Mouse (Mus musculus) c-Kit-negative CD71-positive TER-119-positive erythroid progenitor cells, embryonic 14.5 days (primary cell): ENCODE results near the gene Ccdc87.
A peak's percentile ranks its signal among the peaks of the same experiment; 100 is the strongest.

ENCODE experiments used
- DNase-seq: peaks from one replicate; pipeline ENCODE4 v3.0.0-alpha.2; 2013; ENCODE audit warnings: low read depth, low spot score

The Ccdc87 gene

DNA sequence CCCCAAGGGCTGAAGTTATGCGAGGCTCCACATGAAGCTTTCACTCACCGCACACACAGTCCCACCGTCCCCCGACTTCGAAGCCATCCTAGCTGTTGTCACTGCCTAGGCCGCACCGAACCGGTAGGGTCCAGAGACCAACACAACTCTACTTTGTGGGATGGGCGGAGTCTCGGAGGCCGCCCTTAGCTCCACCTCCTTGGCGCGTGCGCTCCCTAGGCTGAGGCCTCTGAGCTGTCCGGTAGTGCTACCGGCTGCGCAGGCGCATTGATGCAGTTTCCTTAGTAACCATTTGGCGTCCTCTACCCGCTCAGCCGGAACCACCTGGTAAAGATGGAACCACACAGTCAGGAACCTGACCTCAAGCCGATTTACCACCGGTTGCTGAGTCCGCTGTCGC, at the start of gene Ccdc87, which contains the start of gene Ccs:
Gene Ccdc87 (plus strand): TSS at position 218 of the 400 bp plus-strand sequence.
Gene Ccs (minus strand): TSS at position 184 of the 400 bp plus-strand sequence.
- peak; percentile 93 for DNase-seq

GRCm38 (mm10) chr19:4793281-4793830, 45.8 kb upstream of the Ccdc87 start:
- DNase-seq, result no peak

GRCm38 (mm10) chr19:4793831-4794422, 45.2 kb upstream of the Ccdc87 start, which contains the start of gene Rbm4:
TSS of gene Rbm4 (minus strand) at chr19:4793901.
- DNase-seq, result peak; percentile 100

- DNase-seq, result no peak
These were observed 43.2 kb upstream of the Ccdc87 start for GRCm38 (mm10) chr19:4795929-4796328.

DNA sequence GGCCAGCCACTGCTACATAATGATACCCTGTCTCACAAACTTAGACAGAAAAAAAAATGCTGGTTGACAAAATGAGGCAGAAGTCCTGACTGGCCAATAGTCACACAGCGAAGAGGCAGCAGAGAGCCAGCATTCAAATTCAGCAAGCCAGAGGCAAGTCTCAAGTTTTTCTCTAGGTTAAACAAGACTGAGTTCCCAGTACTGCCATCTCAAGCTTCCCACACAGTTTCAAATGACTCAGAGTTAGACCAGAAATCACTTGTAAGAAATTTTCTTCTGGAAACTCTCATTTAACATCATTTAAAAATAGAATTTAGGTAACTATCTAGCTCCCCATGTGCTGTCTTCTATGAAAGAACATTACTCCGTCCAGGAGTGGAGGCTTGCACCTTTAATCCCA, 41.3 kb upstream of the Ccdc87 start:
- no peak for DNase-seq

GRCm38 (mm10) chr19:4799083-4799482, 40.1 kb upstream of the Ccdc87 start:
- DNase-seq, result no peak

- no peak for DNase-seq
These were observed 36.5 kb upstream of the Ccdc87 start for GRCm38 (mm10) chr19:4802691-4803091.

DNA sequence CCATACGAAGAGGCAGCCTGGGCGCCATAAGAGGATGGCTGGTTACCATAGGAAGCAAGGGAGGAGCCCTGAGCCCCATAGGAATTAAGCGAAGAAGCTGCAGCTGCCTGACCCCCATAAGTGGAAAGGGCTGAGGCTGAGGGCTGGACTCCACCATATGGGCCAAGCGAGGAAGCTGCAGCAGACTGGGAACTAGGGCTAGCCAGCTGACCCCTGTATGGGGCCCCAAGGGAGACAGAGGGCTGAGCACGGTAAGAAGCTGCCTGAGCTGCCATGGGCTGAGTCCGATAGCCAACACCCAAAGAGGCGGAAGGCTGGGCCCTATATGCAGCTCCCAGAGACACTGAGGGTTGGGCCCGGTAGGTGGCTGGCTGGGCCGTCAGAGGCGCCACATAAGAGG, 35.9 kb upstream of the Ccdc87 start:
- no peak for DNase-seq

GRCm38 (mm10) chr19:4810309-4810708, 28.9 kb upstream of the Ccdc87 start:
- no peak for DNase-seq

DNA sequence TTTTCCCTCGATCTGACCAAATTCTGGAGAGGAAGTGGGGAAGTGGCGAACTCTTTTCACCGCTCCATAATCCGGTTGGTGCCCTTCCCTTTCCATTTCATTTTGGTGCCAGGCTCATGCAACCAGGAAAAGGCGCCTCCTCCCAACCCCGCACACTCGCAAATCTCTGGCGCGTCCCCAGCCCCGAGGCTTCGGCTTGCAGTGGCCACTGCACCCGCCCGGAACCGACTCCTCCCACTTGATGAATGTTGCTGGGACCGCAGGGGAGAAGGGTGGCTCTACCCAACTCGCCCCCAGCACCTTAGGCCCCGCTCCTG, 28.5 kb upstream of the Ccdc87 start:
- no peak for DNase-seq

DNA sequence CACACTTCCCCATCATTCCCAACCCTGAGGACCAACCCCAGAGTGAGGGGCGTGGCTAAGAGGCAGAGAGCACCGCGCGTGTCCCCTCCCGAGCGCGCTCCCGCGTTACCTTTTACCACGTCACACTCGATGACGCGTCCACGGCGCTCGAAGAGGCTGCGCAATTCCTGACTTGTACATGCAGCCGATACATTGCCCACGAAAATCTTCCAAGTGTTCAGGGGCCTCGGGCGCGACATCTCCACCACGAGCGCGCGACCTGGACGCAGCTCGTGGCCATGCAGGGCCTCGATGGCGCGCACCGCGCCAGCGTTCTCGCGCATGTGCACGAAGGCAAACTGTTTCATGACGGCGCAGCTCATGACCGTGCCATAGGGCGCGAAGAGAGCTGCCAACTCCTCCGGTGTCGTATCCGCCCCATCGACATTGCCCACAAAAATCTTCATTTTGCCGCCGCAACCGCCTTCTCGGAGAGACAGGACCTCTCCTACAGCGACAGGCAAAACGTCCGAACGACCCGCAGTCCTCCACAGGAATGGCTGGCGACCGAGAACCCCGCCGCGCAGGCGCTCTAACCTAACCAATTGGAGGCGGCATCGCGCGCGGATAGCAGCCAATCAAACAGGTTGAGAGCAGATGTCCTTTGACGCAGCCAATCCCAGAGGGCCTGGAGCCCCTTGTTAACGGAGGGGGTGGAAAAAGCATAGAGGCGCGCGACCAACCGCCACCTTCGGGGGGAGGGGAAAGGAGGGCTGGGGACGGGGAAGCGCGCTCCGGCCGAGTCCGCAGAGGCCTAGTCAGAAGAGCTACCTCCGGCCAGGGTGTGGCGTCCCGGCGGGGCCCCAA, 27.9 kb upstream of the Ccdc87 start, which contains the start of the genes Gm21992 and Rbm14:
Gene Gm21992 (minus strand): TSS at position 550 of the 846 bp plus-strand sequence.
Gene Rbm14 (minus strand): TSS at position 572 of the 846 bp plus-strand sequence.
- DNase-seq, result peak; percentile 95

DNA sequence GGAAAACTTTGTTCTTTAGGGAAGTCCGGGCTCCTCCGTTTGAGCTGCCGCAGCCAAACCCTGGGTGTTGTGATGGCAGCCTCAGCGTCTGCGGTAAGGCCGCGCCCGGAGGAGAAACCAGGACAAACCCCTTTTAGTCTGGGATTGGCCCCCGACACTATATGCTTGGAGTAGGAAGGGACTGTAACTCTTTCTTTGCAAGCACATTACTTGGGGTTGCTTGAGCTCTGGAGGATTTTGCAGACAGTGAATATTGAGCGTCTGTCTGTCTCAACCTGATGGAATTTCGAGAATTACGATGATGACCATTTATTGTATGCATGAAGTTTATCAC, 27.3 kb upstream of the Ccdc87 start:
- no peak for DNase-seq

- peak; percentile 12 for DNase-seq
These were observed 26.7 kb upstream of the Ccdc87 start for GRCm38 (mm10) chr19:4812334-4812949.

DNA sequence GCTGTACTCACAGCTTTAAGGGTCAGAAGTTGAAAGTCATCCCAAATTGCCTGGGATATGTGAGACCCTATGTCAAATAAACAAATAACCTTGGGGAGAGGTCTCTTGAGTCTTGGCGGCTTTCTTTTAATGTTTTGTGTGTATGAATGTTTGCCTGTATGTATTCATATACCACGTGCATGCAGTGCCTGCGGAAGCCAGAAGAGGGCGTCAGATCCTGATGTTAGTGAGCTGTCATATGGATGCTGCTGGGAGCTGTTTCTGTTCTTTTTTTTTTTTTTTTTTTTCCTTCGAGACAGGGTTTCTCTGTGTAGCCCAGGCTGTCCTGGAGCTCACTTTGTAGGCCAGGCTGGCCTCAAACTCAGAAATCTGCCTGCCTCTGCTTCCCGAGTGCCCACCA, 26.2 kb upstream of the Ccdc87 start:
- peak; percentile 29 for DNase-seq

DNA sequence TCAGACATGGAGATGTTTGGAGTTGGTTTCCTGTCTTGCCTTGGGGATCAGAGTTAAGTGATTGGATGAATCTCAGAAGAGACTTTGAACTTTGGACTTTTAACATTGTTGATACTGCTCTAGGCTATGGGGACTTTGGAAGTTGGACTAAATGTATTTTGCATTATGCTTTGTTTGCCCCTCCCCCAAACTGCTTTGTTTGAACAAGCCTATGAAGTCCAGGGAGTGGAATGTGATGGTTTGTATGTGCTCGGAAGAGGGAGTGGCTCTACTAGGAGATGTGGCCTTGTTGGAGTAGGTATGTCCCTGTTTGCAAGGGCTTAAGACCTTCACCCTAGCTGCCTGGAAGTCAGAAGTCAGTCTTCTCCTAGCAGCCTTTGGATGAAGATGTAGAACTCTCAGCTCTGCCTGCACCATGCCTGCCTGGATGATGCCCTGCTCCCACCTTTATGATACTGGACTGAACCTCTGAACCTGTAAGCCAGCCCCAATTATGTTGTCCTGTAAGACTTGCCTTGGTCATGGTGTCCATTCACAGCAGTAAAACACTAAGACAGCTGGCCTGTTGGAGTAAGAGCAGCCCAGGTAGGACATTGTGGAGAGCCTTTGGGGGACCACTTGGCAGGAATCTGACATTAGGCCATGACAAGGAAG, 21.9 kb upstream of the Ccdc87 start:
- no peak for DNase-seq

- no peak for DNase-seq
These were observed 18.4 kb upstream of the Ccdc87 start for GRCm38 (mm10) chr19:4820678-4821303.

GRCm38 (mm10) chr19:4828444-4829114, 10.6 kb upstream of the Ccdc87 start:
- no peak for DNase-seq

DNA sequence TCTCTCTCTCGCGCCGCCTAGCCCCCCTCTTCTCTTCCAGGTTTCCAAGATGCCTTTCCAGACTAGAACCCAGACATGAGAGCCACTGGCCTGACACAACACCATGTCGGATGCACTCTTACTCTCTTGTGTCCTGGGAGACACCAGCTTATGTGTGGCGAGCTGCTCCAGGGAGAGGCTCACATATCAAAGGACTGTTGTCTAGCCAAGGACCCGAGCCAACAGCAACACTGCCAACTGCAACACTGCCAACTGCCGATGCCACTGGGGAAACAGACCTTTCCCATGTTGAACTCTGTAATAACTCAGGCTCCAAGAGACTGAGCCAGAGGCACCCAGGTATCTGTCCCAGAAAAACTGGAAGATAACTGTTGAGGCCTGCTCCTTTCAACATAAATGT, 10.0 kb upstream of the Ccdc87 start:
- no peak for DNase-seq

- no peak for DNase-seq
These were observed 5.2 kb upstream of the Ccdc87 start for GRCm38 (mm10) chr19:4833977-4834376.

DNA sequence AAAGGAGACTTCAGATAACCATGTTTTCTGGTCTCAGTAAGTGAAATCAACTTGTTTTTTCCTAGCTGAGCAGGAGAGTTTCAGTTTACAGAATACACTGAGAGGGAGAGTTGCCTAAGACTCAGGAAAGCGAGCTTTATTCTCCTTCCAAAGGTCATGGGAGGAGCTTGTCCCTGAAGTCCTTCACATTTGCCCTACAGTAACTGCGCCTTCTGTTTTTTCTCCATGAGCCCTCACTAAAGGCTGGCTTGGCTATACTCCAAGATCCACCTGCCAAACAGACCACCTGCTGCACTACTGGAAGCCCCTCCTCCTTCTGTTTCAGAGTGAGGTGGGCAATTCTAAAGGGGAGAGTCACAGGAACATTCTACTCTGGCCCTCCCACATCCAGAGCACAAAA, 3.1 kb upstream of the Ccdc87 start:
- DNase-seq, result no peak

- DNase-seq, result no peak
These were observed 2.1 kb upstream of the Ccdc87 start for GRCm38 (mm10) chr19:4837049-4837448.
